Mouse (Mus musculus) thymus, adult 18-20 months (tissue): ENCODE measurements around the gene Scmh1.
A peak's percentile ranks its signal among the peaks of the same experiment; 100 is the strongest.
"Not testable (repeated sequence)": the region's sequence is repeated elsewhere in the genome, so short reads cannot be mapped to it uniquely, and the experiment has no call there.

Experiments
- DNase-seq, 2 experiments: peaks; one replicate each; pipeline ENCODE4 v3.0.0; 2022; ENCODE audit warnings: mixed read lengths in 2 of 2

Gene Scmh1

DNA sequence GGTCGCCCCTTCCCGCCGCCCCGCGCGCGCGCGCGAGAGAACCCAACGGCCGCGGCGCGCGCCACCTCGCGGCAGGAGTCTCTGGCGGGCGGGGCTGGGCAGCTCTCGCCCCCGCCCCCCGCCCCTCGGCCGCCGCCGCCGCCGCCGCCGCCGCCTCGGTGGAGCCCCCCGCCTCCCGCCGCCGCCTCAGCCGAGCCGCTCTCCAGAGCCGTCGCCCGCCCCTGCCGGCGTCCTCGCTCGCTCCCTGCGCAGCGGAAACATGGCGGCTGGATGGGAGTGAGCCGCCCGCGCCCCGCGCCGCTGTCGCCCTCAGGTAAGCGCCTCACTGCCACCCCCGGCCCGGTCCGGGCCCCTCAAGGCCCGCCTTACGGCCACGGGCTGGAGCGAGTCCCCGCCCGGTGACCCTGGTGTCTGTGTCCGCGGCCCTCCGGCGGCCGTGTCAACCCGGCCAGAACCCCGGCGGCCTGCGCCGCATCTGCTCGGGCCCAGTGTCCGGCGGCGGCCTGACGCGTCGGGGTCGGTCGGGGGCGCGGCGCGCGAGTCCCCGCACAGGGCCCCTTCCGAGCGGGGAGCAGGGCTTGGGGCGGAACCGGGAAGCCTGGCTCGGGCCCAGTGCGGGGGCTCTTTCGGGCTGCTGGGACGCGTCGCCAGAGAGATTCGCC, at the start of gene Scmh1:
Gene Scmh1 (plus strand): TSS at position 138 of the 662 bp plus-strand sequence.
- peak; percentile 57 to 58 for DNase-seq

DNA sequence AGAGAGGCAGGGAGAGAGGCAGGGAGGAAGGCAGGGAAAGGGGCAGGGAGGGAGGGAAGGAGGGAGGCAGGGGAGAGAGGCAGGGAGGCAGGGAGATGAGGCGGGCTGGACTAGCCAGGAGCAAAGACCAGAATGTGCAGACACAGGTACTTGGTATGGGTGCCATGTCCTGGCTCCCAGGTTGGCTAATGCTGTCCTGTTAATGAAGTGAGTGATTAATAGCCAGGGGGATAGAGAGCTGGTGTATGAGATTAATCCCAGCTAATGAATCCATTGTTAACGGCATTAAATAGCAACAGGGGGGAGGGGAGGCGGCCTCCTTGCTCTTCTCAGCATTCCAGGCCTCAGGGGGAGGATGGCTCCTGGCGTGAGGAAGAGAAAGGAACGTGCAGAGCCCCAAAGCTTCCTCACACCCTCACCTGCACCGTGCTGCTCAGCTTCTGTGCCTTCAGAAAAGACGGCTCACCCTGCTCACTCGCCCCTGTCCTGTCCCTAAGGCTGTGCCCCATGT, 45.0 kb upstream of the Scmh1 start:
- no peak for DNase-seq

DNA sequence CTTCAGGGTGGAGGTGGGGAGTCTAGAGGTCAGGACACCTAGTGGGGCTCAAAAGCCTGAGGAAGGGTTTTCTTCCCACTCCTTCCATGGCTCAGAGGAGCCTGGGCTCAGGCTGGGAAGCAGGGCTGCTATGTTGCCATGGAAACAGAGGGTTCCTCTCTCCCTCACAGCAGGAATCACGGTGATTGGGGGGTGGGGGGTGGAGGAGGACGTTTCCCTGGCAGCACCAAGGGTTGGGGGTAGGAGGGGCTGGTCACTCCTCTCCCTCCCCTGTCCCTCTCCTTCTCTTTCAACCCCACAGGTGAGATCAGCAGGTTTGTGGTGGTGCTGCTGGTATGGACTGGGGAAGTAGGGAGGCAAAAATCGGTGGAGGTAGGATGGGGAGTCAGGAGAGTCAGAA, 40.4 kb upstream of the Scmh1 start:
- DNase-seq = no peak

DNA sequence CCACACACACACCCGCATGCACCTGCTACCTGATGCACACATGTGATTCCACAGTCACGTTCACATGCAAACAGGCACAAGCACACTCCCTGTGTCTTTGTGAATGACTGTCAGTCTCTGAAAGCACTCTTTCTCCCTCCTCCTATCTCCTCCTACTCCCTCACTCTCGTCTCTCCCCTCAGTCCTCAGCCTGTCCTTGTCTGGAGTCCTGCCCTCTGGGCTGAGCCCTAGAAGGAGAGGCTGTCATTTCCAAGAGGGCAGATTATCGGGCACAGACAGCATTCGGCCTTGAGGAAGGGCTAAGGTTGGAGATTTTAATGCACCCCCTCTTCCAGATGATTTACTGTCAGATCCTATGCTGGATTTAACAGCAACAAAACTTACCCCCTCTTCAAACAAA, 39.6 kb upstream of the Scmh1 start:
- DNase-seq = no peak

DNA sequence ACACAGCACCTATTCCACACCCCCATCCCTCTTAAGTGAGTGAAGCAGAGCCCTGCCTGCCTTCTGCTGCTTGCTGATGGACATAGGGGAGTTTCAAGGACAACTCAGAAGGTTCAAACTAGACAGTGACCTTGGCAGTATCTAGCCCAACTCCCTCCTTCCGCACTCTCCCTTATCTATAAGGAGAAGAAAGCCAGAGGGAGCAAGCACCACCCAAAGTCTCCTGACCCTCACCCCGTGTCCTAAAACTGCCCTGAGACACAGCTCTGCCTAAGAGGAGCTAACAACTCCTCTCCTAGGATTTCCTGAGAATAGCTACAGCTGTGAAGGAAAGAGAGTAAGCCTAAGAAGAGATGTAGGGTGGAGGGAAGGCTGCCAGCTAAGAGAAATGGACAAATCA, 37.0 kb upstream of the Scmh1 start:
- DNase-seq = no peak

DNA sequence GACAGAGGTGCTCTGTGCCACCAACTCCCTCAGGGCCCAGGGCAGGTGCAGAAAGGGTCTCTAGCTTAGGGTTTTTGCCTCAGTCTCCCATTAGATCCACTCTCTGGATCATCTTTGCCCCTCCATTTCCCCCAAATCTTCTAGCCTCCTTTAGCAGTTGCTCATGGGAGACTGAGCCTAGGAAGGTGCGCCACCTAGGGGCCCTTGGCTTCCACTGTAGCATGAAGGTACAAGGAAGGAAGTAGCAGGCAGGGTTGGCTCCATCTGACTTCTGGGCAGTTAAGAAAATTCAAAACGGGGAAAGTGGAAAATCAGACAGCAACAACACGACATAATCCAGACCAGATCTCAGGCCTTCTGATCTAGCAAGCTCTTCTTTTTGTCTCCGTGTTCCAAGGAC, 36.4 kb upstream of the Scmh1 start:
- DNase-seq = no peak

DNA sequence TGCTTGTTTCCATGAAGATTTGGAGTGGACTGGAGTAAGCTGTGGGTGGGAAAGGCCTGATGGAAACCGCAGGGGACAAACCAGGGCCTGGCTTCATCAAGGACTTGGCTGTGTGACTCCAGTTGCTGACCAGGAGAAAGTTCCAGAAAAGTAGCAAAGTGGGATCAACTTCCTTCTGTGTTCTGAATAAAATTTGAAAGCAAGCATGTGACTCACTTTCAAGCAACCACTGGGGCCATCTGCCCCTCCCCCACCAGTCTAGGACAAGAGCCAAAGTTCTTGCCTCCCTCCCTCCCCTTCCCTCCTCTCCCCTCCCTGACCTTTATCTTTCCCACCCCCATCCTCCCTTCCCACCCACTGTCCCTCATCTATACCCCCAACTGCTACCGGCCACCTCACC, 35.9 kb upstream of the Scmh1 start:
- DNase-seq = no peak

DNA sequence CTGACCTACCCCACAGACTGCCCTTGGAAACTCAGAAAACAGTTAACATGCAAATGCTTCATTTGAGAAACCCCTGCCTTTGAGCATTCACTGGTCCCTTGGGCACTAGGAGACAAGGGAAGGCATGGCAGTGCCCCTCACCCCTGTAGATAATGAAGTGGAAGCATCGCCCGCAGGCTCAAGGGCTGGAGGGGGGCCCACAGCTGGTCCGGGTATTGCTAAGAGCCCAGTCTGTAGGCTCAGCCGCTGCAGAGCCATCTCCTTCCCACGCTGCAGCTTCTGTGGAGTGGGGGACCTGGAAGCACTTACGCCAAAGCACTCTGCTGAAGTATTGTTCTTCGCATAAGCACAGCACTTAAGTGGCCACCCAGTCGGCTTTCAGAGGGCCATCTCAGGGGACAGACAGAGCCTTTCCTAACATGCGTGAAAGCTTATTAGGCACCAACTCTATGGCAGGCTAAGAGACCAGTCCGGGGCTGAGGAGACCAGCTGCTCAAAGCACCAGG, 35.2 kb upstream of the Scmh1 start:
- DNase-seq = no peak

DNA sequence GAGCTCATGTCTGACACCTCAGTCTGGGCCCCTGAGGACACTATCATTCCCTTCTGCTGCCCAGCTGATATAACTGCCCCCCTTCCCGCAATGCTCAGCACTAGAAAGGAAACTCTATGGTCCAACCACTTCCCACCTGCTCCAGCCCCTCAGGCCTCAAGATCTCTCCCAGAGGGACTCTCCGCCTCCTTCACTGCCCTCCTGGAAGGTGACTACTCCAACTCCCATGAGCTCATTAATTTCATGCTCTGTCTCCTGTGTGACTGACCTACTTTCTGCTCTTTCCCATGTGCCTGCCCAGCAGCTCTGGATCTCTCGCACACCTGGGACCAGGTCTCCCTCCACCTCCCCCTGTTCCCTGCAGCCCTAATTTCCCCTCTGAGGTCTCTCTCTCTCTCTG, 32.2 kb upstream of the Scmh1 start:
- DNase-seq = no peak

DNA sequence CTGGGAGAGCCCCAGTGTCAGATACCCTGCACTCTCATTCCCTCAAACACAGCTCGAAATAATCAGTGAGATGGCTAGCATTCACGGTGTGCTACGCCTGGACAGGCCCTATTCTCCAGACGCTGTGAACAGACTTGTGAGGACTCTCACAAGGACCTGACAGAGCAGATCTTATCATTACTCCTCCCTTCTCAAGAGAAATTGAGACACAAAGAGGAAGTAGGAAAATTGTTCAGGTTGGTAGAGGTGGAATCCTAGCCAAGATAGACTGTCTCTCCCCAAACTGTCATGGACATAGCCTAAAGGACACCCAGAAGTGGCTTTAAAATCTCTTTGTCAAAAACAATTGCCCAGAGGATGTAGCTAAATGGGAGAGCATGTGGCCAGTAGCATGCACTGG, 31.3 kb upstream of the Scmh1 start:
- no peak for DNase-seq

DNA sequence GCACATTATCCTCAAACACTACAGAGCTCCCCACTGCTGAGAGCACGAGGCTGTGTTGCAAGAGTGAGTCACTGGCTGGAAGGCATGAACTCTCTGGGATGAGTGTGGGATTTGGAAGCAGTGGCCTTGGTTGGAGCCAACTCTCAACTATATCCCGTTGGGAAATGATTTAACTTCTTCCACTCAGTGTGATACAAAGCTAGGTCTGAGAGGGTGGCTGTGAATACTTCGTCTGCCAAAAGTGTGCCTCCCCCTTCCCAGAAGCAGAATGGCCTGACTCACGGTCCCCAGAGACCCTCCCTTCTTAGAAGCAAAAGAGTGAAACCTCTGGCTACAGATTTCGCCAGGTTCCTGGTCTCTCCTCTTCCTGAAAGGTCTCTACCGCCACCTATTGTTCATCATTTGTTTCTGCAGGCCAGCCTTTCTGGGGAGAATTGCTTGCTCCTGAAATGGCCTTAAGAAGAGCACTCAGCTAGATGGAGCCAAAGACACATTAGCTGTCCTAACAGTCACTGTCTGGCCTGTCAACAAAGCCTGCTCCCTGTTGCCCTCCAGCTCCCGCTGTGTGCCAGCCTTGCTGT, 24.2 kb upstream of the Scmh1 start:
- DNase-seq = peak; percentile 8 to 32

DNA sequence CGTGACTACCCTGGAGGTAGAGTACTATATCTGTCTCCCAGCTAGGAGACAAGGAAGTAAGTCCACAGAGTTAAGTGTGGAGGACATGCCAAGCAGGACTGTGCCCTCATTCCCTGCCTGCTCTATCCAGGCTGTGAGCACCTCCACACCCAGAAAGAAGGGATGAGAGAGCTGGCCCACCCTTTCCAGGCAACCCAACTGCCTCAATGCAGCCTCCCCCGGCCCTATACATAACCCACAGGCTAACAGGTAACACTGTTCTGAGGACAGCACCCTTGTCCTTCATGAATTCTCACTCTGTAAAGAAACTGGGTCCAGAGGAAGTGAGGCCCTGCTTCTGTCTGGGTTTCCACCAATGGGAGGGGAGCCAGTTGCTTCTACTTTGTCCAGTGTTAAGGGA, 19.6 kb upstream of the Scmh1 start:
- no peak for DNase-seq

DNA sequence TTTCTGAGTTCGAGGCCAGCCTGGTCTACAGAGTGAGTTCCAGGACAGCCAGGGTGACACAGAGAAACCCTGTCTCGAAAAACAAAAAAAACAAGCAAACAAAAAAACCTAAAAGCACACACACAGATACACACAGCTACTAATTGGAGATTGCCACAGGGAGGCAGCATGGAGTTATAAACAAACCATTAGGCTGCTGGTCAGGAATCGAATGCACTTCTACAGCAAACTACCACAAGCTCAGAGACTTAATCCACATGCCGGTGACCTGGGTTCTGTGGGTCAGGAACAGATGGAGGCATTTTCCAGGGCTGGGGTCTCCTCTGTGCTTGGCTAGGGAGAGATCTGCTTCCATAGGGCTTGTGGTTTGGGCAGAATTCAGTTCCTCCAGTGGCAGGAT, 17.6 kb upstream of the Scmh1 start:
- no peak for DNase-seq

DNA sequence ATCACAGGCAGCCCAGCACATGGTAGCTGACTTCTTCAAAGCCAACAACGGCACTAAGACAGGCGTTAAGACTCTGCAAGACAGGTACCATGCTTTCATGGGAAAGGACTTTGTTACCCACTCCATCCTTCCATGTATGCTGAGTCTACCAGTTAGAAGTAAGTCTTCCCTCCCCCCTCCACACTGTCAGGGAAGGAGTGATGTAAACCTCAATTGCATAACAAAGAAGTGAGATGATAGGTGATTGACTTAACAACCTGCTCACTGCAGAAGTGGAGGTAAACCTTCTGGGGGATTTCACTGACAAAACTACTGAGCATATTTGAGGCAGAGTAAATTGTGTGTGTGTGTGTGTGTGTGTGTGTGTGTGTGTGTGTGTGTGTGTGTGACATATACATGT, 17.1 kb upstream of the Scmh1 start:
- DNase-seq = no peak

DNA sequence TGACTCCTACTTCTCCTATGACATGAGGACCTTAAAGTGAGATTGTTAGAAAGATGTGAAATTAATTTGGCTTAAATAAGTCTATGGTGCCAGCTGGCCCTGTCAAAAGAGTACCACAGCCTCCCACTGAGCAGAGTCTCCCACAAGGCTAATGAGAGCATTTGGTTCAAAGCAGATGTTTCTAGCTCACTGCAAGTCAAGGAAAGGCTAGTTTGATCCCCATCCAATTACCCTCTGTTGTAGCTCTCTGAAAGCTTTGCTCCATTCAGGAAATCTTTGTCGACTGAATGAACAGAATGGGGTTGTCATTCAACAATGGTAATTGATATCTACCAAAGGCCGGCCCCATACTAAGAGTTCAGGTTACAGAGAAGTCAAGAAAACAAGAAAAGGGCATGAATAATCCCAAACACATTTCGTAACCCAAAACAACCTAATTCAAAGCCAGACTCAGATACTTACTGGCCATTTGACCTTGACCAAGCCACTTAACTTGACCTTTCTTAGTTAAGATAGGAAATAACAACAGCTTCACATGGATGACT, 16.0 kb upstream of the Scmh1 start:
- no peak for DNase-seq

DNA sequence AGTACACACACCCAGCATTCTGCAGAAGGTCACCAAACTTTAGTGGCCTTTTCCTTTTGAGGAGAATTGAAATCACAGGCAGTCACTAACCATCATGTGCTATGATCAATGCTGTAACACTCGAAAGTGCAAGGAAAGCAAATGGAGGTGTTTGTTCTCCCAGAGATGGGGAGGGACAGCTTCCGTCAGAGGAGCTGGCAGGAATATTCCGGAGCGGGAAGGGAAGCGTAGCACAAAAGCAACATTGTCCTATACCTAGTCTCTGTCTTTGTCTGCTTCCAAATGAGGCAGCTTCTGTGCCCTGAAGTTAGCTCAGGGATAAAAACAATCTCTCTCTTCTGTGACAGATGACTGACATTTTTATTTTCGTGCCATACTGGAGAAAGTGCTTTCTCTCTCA, 15.5 kb upstream of the Scmh1 start:
- no peak for DNase-seq

DNA sequence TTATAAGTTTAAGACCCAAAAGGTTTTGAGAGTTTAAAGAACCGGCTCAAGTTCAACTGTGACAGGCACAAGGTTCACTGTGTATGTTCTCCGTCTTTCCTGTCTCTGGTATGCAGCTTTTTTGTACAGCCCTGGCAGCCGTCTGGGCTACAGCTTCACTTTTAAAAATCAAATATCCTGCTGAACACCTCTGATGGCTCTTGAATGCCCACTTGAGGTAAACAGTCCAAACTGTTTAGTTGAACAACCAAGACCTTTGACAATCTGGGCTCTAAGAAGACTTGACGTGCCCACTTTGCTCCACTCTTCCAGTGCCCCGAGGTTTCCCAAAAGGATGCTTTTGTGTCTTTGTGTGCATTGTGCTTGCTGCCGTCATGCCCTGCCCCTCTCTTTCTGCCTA, 13.5 kb upstream of the Scmh1 start:
- DNase-seq = no peak

DNA sequence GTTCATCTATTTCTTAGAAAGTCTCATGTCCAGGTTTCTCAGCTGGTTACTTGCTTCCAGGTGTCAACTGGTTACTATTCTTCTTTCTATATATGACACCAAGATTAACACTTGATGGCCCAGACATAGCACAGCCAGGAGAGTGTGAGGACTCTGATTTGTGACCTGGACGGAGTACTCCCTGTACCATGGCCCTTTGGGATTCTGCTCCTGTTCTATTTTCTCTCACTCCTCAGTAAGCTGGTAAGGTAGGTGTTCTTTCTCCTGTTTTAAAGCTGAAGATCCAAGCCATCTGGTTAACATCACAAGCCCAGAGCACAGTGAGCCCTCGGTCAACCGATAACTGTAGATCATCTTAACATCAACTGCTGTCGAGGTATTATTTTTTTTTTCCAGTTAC, 12.7 kb upstream of the Scmh1 start:
- no peak for DNase-seq

DNA sequence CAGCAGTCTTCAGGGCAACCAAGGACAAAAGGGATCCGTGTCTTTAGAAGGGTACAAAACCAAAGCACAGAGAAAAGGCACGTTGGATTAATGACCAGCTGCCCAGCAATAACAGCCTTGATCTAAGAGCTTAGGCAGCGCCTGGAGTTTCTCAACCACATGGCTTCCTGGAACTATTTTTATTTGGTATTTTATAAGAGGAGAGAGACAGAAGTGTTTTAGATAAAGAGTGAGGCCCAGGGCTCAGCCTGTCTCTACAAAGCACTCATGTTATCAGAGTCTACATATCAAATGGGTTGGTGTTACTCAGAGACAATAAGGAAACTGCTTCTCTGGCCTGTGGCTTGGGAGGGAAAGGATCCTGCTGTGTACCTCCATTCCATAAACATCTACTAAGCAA, 12.3 kb upstream of the Scmh1 start:
- DNase-seq = no peak

DNA sequence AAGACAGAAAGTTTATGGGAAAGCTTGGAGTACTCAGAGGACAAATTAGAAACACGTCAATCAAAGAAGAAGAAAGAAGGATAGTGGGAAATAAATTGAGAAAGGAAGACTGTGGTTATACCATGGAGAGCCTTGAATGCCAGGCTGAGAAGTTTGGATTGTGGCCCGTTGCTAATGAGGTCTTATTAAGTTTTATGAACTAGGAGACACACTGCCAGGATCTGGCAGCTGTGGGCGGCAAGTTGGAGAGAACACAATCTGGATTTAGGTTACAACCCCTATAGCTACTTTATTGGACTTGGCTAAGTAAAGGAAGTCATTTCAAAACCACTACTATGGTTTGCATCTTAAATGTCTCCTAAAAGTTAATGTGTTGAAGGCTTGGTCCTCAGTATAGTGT, 4.8 kb upstream of the Scmh1 start:
- DNase-seq = no peak

DNA sequence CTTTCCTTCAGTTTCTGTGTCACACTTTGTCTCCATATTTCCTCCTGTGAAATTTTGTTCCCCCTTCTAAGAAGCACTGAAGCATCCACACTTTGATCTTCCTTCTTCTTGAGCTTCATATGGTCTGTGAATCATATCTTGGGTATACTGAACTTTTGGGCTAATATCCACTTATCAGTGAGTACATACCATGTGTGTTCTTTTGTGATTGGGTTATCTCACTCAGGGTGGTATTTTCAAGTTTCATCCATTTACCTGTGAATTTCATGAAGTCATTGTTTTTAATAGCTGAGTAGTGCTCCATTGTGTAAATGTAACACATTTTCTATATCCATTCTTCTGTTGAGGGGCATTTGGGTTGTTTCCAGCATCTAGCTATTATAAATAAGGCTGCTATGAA, 3.0 kb upstream of the Scmh1 start:
- DNase-seq = not testable (repeated sequence)

DNA sequence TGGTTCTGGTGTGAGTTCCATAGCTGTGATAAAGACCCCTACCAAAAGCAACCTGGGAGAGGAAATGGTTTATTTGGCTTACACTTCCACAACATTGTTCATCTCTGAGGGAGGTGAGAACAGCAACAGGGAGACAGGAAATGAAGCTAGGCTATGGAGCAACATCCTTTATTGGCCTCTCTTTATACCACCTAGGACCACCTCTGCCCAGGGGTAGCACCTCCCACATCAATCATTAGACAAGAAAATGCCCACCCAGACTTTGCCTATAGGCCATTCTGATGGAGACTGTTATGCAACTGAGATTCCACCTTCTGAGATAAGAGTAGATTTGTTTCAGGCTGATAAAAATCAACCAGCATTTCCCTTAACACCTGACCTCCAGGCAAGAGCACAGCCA, 834 bp upstream of the Scmh1 start:
- DNase-seq = no peak

DNA sequence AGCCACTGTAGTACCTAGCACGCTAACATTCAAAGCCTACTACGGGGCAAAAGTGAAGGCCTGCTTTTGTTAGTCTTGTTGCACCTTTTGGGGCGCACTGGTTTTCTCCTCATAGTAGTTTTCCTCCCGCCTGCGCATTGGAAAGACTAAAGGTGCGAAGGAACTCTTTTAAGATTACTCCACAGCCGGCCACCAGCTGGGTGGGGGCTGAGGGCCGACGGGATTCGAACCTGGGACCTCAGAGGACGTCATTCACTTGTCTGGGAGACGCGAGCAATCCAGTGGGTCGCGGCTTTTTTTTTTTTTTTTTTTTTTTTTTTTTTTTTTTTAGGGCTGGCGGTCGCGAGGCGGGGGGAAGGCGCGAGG, 320 bp upstream of the Scmh1 start:
- peak; percentile 24 to 47 for DNase-seq

DNA sequence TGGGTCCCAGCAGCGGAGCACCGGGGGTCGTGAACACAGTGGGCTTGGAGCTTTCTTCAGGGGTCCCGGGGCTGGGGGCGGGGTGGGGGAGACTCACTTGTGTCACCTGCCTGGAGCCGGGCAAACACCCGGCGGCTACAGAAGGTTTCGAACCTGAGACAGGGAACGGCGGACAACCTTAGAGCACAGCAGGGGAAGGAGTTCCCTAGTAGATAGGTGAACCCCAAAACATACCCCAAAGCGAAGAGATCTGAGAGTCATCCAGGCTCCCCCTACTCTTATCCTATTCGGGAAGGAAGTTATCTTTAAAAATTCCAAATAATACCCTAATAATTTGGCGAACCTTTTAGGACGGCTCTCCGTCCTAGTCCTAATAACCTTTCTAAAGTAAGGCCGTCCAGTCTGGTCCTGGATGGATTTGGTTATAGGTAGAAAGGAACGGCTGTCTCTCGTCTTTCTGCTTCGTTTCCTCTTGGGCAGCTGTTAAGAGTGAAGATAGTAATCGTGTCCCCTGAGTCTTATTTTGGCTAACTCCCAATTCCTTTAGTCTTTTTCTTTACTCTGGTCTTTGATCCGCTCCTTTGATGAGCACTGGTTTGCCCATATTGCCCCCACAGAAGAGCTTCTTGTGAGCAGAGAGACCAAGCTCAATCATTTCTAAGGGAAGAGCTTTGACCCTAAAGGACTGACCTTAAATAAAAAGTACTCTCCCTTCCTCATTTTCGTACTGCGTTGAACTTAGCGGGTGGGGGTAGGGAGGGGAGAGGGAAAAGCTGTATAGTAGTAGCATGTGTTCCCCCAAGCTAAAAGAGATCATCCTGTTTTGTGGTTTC, 941 bp downstream of the Scmh1 start:
- no peak for DNase-seq
